Mouse (Mus musculus): ENCODE data around the gene Gm8947.
"Not testable (repeated sequence)": the region's sequence is repeated elsewhere in the genome, so short reads cannot be mapped to it uniquely, and the experiment has no call there.

- not testable (repeated sequence) for TF ChIP-seq CTCF, EP300 (IDR thresholded peaks at IDR 0.05; ENCODE audit: low read depth)
Measured at GRCm38 (mm10) chr1:151195986-151196385, 3.8 kb downstream of the Gm8947 start.
